Comparison of ENCODE assay signal across 10 mouse cellular contexts in genomic region chr8:121792159-121792558, GRCm38 (mm10). TPM values are rescaled to one million over a fixed set of nuclear protein-coding genes. Genes with fewer than 3 reads are reported as not detected.
DNase-seq lines count a peak whose midpoint lies in the region; ATAC-seq and TF ChIP-seq lines count a peak whose summit lies in the region.
"Had no signal": no experiment of that assay in that cellular context is flagged by ENCODE, and none has a peak within 500 bp of the region (broad histone marks: within the 10 kb centered on the region; RNA-seq: fewer than 3 reads in every experiment).

No protein-coding gene starts in this region.

- ATAC-seq in liver, embryonic 11.5 days (replicated peaks; ENCODE audit: low FRiP score): no peak
- no peak for ATAC-seq in heart, embryonic 16.5 days (replicated peaks; ENCODE audit: extremely low read depth, insufficient read depth, low FRiP score)
- no peak for ATAC-seq in midbrain, embryonic 16.5 days
- no peak for ATAC-seq in hindbrain, embryonic 14.5 days (ENCODE audit: low FRiP score)

- H3K4me1 ChIP-seq in liver, embryonic 11.5 days (replicated peaks; ENCODE audit: control insufficient read depth, insufficient read depth, low read length): peaks cover 6% of the 10 kb centered on the region; the same call in 1 of the 2 replicates
- peaks cover 10% of the 10 kb centered on the region; the same call in 1 of the 2 replicates for H3K4me1 ChIP-seq in heart, embryonic 16.5 days (ENCODE audit: control insufficient read depth, insufficient read depth, low read length)
- peaks cover 9% of the 10 kb centered on the region for H3K4me1 ChIP-seq in lung, adult 2 months (ENCODE audit: control insufficient read depth, insufficient read depth, low read length)
- H3K4me1 ChIP-seq in midbrain, embryonic 16.5 days (ENCODE audit: control insufficient read depth, insufficient read depth, low read length): no peaks in the 10 kb centered on the region
- no peaks in the 10 kb centered on the region for H3K4me1 ChIP-seq in hindbrain, embryonic 14.5 days (replicated peaks; ENCODE audit: control insufficient read depth, insufficient read depth, low read length)
- H3K4me1 ChIP-seq: midbrain, embryonic 12.5 days had no signal

- TF ChIP-seq POLR2A in lung, adult 2 months (IDR thresholded peaks at IDR 0.05; ENCODE audit: borderline replicate concordance, extremely low read depth, low read depth, low read length): peak; percentile 27; the same call in 1 of the 2 replicates

- H3K4me3 ChIP-seq in liver, embryonic 11.5 days (ENCODE audit: low read depth, low read length): no peak overlapping the region
- H3K4me3 ChIP-seq in heart, embryonic 16.5 days (ENCODE audit: low read length): no peak overlapping the region
- H3K4me3 ChIP-seq in lung, adult 2 months (replicated peaks; ENCODE audit: extremely low read depth, low read depth, low read length): no peak overlapping the region
- no peak overlapping the region for H3K4me3 ChIP-seq in midbrain, embryonic 16.5 days (ENCODE audit: low read depth, low read length)
- no peak overlapping the region for H3K4me3 ChIP-seq in hindbrain, embryonic 14.5 days (replicated peaks; ENCODE audit: low read length)
- H3K4me3 ChIP-seq: midbrain, embryonic 12.5 days had no signal

- peaks cover 13% of the 10 kb centered on the region for H3K36me3 ChIP-seq in liver, embryonic 11.5 days (ENCODE audit: control insufficient read depth, insufficient read depth, low read length)
- peaks cover 2% of the 10 kb centered on the region; the same call in 1 of the 2 replicates for H3K36me3 ChIP-seq in heart, embryonic 16.5 days (ENCODE audit: control insufficient read depth, insufficient read depth)
- peaks cover 7% of the 10 kb centered on the region; the same call in 1 of the 2 replicates for H3K36me3 ChIP-seq in midbrain, embryonic 16.5 days (ENCODE audit: control insufficient read depth, insufficient read depth, low read length)
- H3K36me3 ChIP-seq in hindbrain, embryonic 14.5 days (replicated peaks; ENCODE audit: control insufficient read depth, insufficient read depth): peaks cover 48% of the 10 kb centered on the region

- no peak overlapping the region for H3K9ac ChIP-seq in liver, embryonic 11.5 days (ENCODE audit: low read depth, low read length)
- no peak overlapping the region for H3K9ac ChIP-seq in heart, embryonic 16.5 days (ENCODE audit: low read length)
- H3K9ac ChIP-seq in midbrain, embryonic 16.5 days (ENCODE audit: low read depth, low read length): no peak overlapping the region
- H3K9ac ChIP-seq in hindbrain, embryonic 14.5 days: no peak overlapping the region
- H3K9ac ChIP-seq: midbrain, embryonic 12.5 days had no signal

- DNase-seq in liver: peak; percentile 29
- no peak for DNase-seq in liver, embryonic 11.5 days (ENCODE audit: low spot score)
- DNase-seq in lung, adult 2 months: no peak
- DNase-seq in naive thymus-derived CD4-positive, alpha-beta T cell, adult 2 months (ENCODE audit: low read depth): peak; percentile 22
- DNase-seq in yolk sac, embryonic 10.5 days (ENCODE audit: low spot score): no peak
- no peak for DNase-seq in hindbrain, embryonic 14.5 days (ENCODE audit: low spot score)
- DNase-seq: adrenal gland, adult 8-10 months had no signal

- no peaks in the 10 kb centered on the region for H3K27me3 ChIP-seq in liver, embryonic 11.5 days (replicated peaks; ENCODE audit: control insufficient read depth, insufficient read depth, low read length)
- H3K27me3 ChIP-seq in heart, embryonic 16.5 days (ENCODE audit: control insufficient read depth, insufficient read depth, low read length): no peaks in the 10 kb centered on the region
- H3K27me3 ChIP-seq in midbrain, embryonic 16.5 days (ENCODE audit: control insufficient read depth, insufficient read depth, low read depth, low read length): no peaks in the 10 kb centered on the region
- H3K27me3 ChIP-seq in hindbrain, embryonic 14.5 days (ENCODE audit: control insufficient read depth, insufficient read depth, low read length): no peaks in the 10 kb centered on the region
- H3K27me3 ChIP-seq: midbrain, embryonic 12.5 days had no signal

- no peak for TF ChIP-seq CTCF in lung, adult 2 months (IDR thresholded peaks at IDR 0.05; ENCODE audit: insufficient read depth, low read length)

- no peak overlapping the region; the same call in 1 of the 2 replicates for H3K27ac ChIP-seq in liver, embryonic 11.5 days (ENCODE audit: low read depth, low read length)
- peak overlapping the region; percentile 20; the same call in 1 of the 2 replicates for H3K27ac ChIP-seq in heart, embryonic 16.5 days (ENCODE audit: low read length)
- no peak overlapping the region for H3K27ac ChIP-seq in midbrain, embryonic 16.5 days (ENCODE audit: low read length)
- no peak overlapping the region for H3K27ac ChIP-seq in hindbrain, embryonic 14.5 days
- H3K27ac ChIP-seq: midbrain, embryonic 12.5 days had no signal

- H3K4me2 ChIP-seq in liver, embryonic 11.5 days: no peak overlapping the region
- H3K4me2 ChIP-seq in heart, embryonic 16.5 days (ENCODE audit: low read depth, low read length): no peak overlapping the region
- no peak overlapping the region for H3K4me2 ChIP-seq in midbrain, embryonic 16.5 days (ENCODE audit: low read length)
- H3K4me2 ChIP-seq in hindbrain, embryonic 14.5 days (replicated peaks): no peak overlapping the region
- H3K4me2 ChIP-seq: midbrain, embryonic 12.5 days had no signal

- 40% methylated on average over 7 of the region's 7 CpGs for WGBS in liver, embryonic 11.5 days
- 61% methylated on average over 7 of the region's 7 CpGs for WGBS in heart, embryonic 16.5 days
- 23% methylated on average over 7 of the region's 7 CpGs for WGBS in lung, adult 2 months
- WGBS in midbrain, embryonic 16.5 days: 86% methylated on average over 7 of the region's 7 CpGs
- 88% methylated on average over 7 of the region's 7 CpGs for WGBS in hindbrain, embryonic 14.5 days

- H3K9me3 ChIP-seq in liver, embryonic 11.5 days (ENCODE audit: control insufficient read depth, low read length): no peaks in the 10 kb centered on the region
- no peaks in the 10 kb centered on the region for H3K9me3 ChIP-seq in heart, embryonic 16.5 days (replicated peaks; ENCODE audit: control insufficient read depth, low read length)
- H3K9me3 ChIP-seq in midbrain, embryonic 16.5 days (replicated peaks; ENCODE audit: control insufficient read depth, low read length, poor library complexity, severe bottlenecking): no peaks in the 10 kb centered on the region
- no peaks in the 10 kb centered on the region for H3K9me3 ChIP-seq in hindbrain, embryonic 14.5 days (ENCODE audit: control insufficient read depth, low read length)
- H3K9me3 ChIP-seq: midbrain, embryonic 12.5 days had no signal

RNA-seq across cellular contexts. Expression of gene Klhdc4, which starts 37.2 kb away (rescaled TPM):
- polyA plus RNA-seq in liver, embryonic 11.5 days (2014; fragmentation: Nextera tagmentation; extraction: Ambion mirVana): 52.8 and 54.0 TPM in 2 replicates
- polyA plus RNA-seq in heart, embryonic 16.5 days (2015; fragmentation: Nextera tagmentation; extraction: Ambion mirVana): 25.6 and 27.0 TPM in 2 replicates
- polyA plus RNA-seq in lung, adult 2 months (2012; rRNA removed): 32.9 and 36.1 TPM in 2 replicates
- polyA plus RNA-seq in midbrain, embryonic 16.5 days (2015; fragmentation: Nextera tagmentation; extraction: Ambion mirVana): 42.1 and 43.3 TPM in 2 replicates
- 40.6 and 41.3 TPM in 2 replicates for polyA plus RNA-seq in hindbrain, embryonic 14.5 days (2014; fragmentation: Nextera tagmentation; extraction: Ambion mirVana)

Comparison
In these comparisons a context has a peak if more than half of its experiments do, and no peak if none do; other contexts are left out.
1. DNase-seq: peak in liver (single experiment) and naive thymus-derived CD4-positive, alpha-beta T cell, adult 2 months (single experiment); none in liver, embryonic 11.5 days (single experiment), lung, adult 2 months (single experiment), yolk sac, embryonic 10.5 days (single experiment) and hindbrain, embryonic 14.5 days (single experiment).